Mouse (Mus musculus) stomach, postnatal 0 days (tissue): ENCODE data around the gene Napepld. TPM values are rescaled to one million over a fixed set of nuclear protein-coding genes. Genes with fewer than 3 reads are reported as not detected.
A peak's percentile ranks its signal among the peaks of the same experiment; 100 is the strongest.

Source experiments
- ATAC-seq: fragments of 200-750 bp; cut with Nextera tagmentation; 2 replicates; pipeline ENCODE4 v1.8.0; 2017; ENCODE audit not compliant: low FRiP score, low TSS enrichment
- DNase-seq: peaks from one replicate; pipeline ENCODE4 v3.0.0-alpha.2; 2016; ENCODE audit warnings: low spot score
- H3K27ac ChIP-seq: fragments of 300-500 bp; sonication (generic); replicated peaks from 2 replicates; pipeline ENCODE4 v1.5.1; 2014; ENCODE audit warnings: mild to moderate bottlenecking, control low read depth
- H3K27me3 ChIP-seq: fragments of 300-500 bp; sonication (generic); 2 replicates; pipeline ENCODE4 v1.6.1; 2014; ENCODE audit warnings: low read length; ENCODE audit not compliant: control insufficient read depth, insufficient read depth
- H3K36me3 ChIP-seq: fragments of 300-500 bp; sonication (generic); 2 replicates; pipeline ENCODE4 v1.6.1; 2014; ENCODE audit warnings: low read length, mixed read lengths; ENCODE audit not compliant: control insufficient read depth, insufficient read depth
- H3K4me1 ChIP-seq: fragments of 300-500 bp; sonication (generic); replicated peaks from 2 replicates; pipeline ENCODE4 v1.6.1; 2014; ENCODE audit warnings: antibody characterized with exemption; ENCODE audit not compliant: control insufficient read depth, insufficient read depth
- H3K4me2 ChIP-seq: fragments of 300-500 bp; sonication (generic); replicated peaks from 2 replicates; pipeline ENCODE4 v1.6.1; 2014; ENCODE audit warnings: low read depth, mild to moderate bottlenecking, control low read depth, moderate library complexity
- H3K4me3 ChIP-seq: fragments of 300-500 bp; sonication (generic); 2 replicates; pipeline ENCODE4 v1.5.1; 2014; ENCODE audit warnings: low read depth, low read length, control low read depth
- H3K9ac ChIP-seq: fragments of 300-500 bp; sonication (generic); 2 replicates; pipeline ENCODE4 v1.6.1; 2014; ENCODE audit warnings: mild to moderate bottlenecking, low read length, control low read depth, mixed read lengths
- H3K9me3 ChIP-seq: fragments of 300-500 bp; sonication (generic); 2 replicates; pipeline ENCODE4 v1.6.1; 2016; ENCODE audit warnings: low read length; ENCODE audit not compliant: control insufficient read depth
- CTCF ChIP-seq: IDR thresholded peaks from 2 replicates; pipeline ENCODE4 v1.5.1; 2016; ENCODE audit warnings: antibody characterized with exemption, low read depth, mild to moderate bottlenecking, moderate library complexity
- EP300 ChIP-seq: optimal IDR thresholded peaks from 2 replicates; pipeline ENCODE3; 2016; ENCODE audit warnings: antibody characterized with exemption
- WGBS: fragments of 180-500 bp; shearing (Covaris S2); extraction: QIAGEN DNeasy Blood & Tissue Kit; methylation state at CpG from one replicate; pipeline ENCODE4 v1.1.7; 2014; 5-methylcytosine and 5-hydroxymethylcytosine counted together
- polyA plus RNA-seq: library from polyadenylated mRNA; unstranded; fragments of >200 nt; fragmentation: Nextera tagmentation; extraction: Ambion mirVana; gene quantifications from 2 replicates; pipeline ENCODE4 v1.2.1, GENCODE M21; 2015

The Napepld gene
- polyA plus RNA-seq: 3.3 and 3.7 TPM in 2 replicates

- peak within 1 kb of the TSS; percentile 67 for H3K4me2 ChIP-seq
- no peaks in the 10 kb centered on the region for H3K4me1 ChIP-seq
- no peaks in the 10 kb centered on the region for H3K36me3 ChIP-seq
- H3K27ac ChIP-seq: peak within 1 kb of the TSS; percentile 96
- no peaks in the 10 kb centered on the region for H3K27me3 ChIP-seq
- peak within 1 kb of the TSS; percentile 67 for H3K4me3 ChIP-seq
- H3K9ac ChIP-seq: peak within 1 kb of the TSS; percentile 82
- DNase-seq (peak; percentile 100), ATAC-seq (peak; percentile 99)
- WGBS: under 1% methylated on average over 50 of the region's 59 CpGs
- TF ChIP-seq EP300 (no peak), CTCF (peak; percentile 32; the same call in 1 of the 2 replicates)
- no peaks in the 10 kb centered on the region for H3K9me3 ChIP-seq
Observed at GRCm38 (mm10) chr5:21701351-21702008, at the start of gene Napepld. Gene Napepld, minus strand, starts transcription at chr5:21701396.

GRCm38 (mm10) chr5:21745966-21746365, 44.8 kb upstream of the Napepld start:
- Histone ChIP-seq H3K36me3 (peaks cover 32% of the 10 kb centered on the region), H3K9ac (no peak overlapping the region), H3K4me1 (no peaks in the 10 kb centered on the region), H3K4me3 (no peak overlapping the region), H3K4me2 (no peak overlapping the region), H3K9me3 (no peaks in the 10 kb centered on the region), H3K27me3 (no peaks in the 10 kb centered on the region), H3K27ac (no peak overlapping the region)
- WGBS: 98% methylated on average over 7 of the region's 8 CpGs
- DNase-seq (no peak), ATAC-seq (no peak)
- TF ChIP-seq EP300 (no peak), CTCF (no peak)

GRCm38 (mm10) chr5:21744651-21745050, 43.5 kb upstream of the Napepld start:
- no peak overlapping the region for H3K4me3 ChIP-seq
- H3K36me3 ChIP-seq: peaks cover 38% of the 10 kb centered on the region
- no peaks in the 10 kb centered on the region for H3K4me1 ChIP-seq
- no peaks in the 10 kb centered on the region for H3K27me3 ChIP-seq
- no peak for TF ChIP-seq EP300
- TF ChIP-seq CTCF: no peak
- H3K9ac ChIP-seq: no peak overlapping the region
- H3K27ac ChIP-seq: no peak overlapping the region
- no peak overlapping the region for H3K4me2 ChIP-seq
- ATAC-seq (no peak), DNase-seq (no peak)
- no peaks in the 10 kb centered on the region for H3K9me3 ChIP-seq

DNA sequence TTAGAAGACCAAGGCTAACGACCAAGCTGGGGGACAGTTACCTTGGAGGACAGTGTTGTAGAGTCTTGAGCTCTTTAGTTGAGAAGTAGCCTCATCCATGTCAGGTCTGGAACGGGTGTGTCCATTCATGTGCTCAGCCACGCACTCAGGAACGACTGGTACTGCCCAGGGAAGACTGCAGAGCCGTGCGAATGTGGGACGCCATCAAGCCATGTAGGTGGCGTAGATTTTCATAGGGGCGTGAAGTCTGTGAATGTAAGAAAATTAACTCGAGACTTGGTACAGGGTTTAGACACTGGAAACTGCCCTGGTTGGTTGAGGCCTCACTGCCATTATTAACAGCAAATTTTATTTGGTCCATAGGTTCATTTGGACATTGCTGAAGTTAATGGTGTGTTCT, 42.4 kb upstream of the Napepld start:
- Histone ChIP-seq H3K9ac (no peak overlapping the region), H3K9me3 (no peaks in the 10 kb centered on the region), H3K27ac (no peak overlapping the region), H3K27me3 (no peaks in the 10 kb centered on the region), H3K4me3 (no peak overlapping the region), H3K4me1 (no peaks in the 10 kb centered on the region), H3K36me3 (peaks cover 41% of the 10 kb centered on the region), H3K4me2 (no peak overlapping the region)
- no peak for DNase-seq
- ATAC-seq: no peak
- WGBS: 94% methylated on average over 10 of the region's 10 CpGs
- no peak for TF ChIP-seq EP300
- TF ChIP-seq CTCF: no peak

GRCm38 (mm10) chr5:21739881-21740280, 38.7 kb upstream of the Napepld start:
- H3K27ac ChIP-seq: no peak overlapping the region
- ATAC-seq (no peak), DNase-seq (no peak)
- TF ChIP-seq CTCF: no peak
- TF ChIP-seq EP300: no peak
- H3K9ac ChIP-seq: no peak overlapping the region
- no peaks in the 10 kb centered on the region for H3K9me3 ChIP-seq
- H3K36me3 ChIP-seq: peaks cover 26% of the 10 kb centered on the region
- no peak overlapping the region for H3K4me2 ChIP-seq
- WGBS: 87% methylated on average over 13 of the region's 13 CpGs
- peaks cover 2% of the 10 kb centered on the region; the same call in 1 of the 2 replicates for H3K4me1 ChIP-seq
- no peak overlapping the region for H3K4me3 ChIP-seq
- H3K27me3 ChIP-seq: no peaks in the 10 kb centered on the region

- TF ChIP-seq CTCF: no peak
- TF ChIP-seq EP300: no peak
- Histone ChIP-seq H3K9ac (no peak overlapping the region), H3K27ac (no peak overlapping the region), H3K4me1 (peaks cover 2% of the 10 kb centered on the region; the same call in 1 of the 2 replicates), H3K27me3 (no peaks in the 10 kb centered on the region), H3K4me3 (no peak overlapping the region), H3K9me3 (no peaks in the 10 kb centered on the region), H3K4me2 (no peak overlapping the region), H3K36me3 (peaks cover 26% of the 10 kb centered on the region)
- ATAC-seq: no peak
- WGBS: 87% methylated on average over 11 of the region's 11 CpGs
- no peak for DNase-seq
Observed at GRCm38 (mm10) chr5:21739120-21739519, 37.9 kb upstream of the Napepld start.
